Mouse (Mus musculus) liver, embryonic 14.5 days (tissue): ENCODE measurements around the gene Ptpn18. TPM values are rescaled to one million over a fixed set of nuclear protein-coding genes. Genes with fewer than 3 reads are reported as not detected.
A peak's percentile ranks its signal among the peaks of the same experiment; 100 is the strongest.

Experiments used
- ATAC-seq: fragments of 200-750 bp; cut with Nextera tagmentation; 2 replicates; pipeline ENCODE4 v1.8.0; 2017; ENCODE audit warnings: moderate number of reproducible peaks, mild to moderate bottlenecking, moderate library complexity; ENCODE audit not compliant: insufficient read depth
- DNase-seq, 3 experiments: peaks; one replicate each; pipeline ENCODE4 v3.0.0-alpha.2; 2012 to 2013; ENCODE audit warnings: low read depth in 3 of 3, low spot score in 3 of 3
- H3K27ac ChIP-seq: fragments of 300-500 bp; sonication (generic); 2 replicates; pipeline ENCODE4 v1.5.1; 2014; ENCODE audit warnings: moderate library complexity, mild to moderate bottlenecking, control low read depth, inconsistent platforms
- H3K27me3 ChIP-seq: fragments of 300-500 bp; sonication (generic); 2 replicates; pipeline ENCODE4 v1.6.1; 2014; ENCODE audit warnings: mild to moderate bottlenecking, low read length, moderate library complexity; ENCODE audit not compliant: control insufficient read depth, insufficient read depth
- H3K36me3 ChIP-seq: fragments of 300-500 bp; sonication (generic); replicated peaks from 2 replicates; pipeline ENCODE4 v1.6.1; 2014; ENCODE audit warnings: low read depth; ENCODE audit not compliant: control insufficient read depth, insufficient read depth
- H3K4me1 ChIP-seq, 2 experiments: fragments of 200-500 bp in 1 of 2; fragments of 300-500 bp in 1 of 2; sonication (generic) in 1 of 2; replicated peaks; 2 replicates each; pipeline ENCODE4 v1.6.1; 2012 to 2014; ENCODE audit warnings: antibody characterized with exemption in 1 of 2, inconsistent platforms in 1 of 2, low read length in 1 of 2; ENCODE audit not compliant: control insufficient read depth in 2 of 2, insufficient read depth in 2 of 2
- H3K4me2 ChIP-seq: fragments of 300-500 bp; sonication (generic); 2 replicates; pipeline ENCODE4 v1.6.1; 2014; ENCODE audit warnings: low read depth, mild to moderate bottlenecking, control low read depth, moderate library complexity
- H3K4me3 ChIP-seq, 2 experiments: fragments of 200-500 bp in 1 of 2; fragments of 300-500 bp in 1 of 2; sonication (generic) in 1 of 2; 2 replicates each; pipeline ENCODE4 v1.5.1; 2012 to 2014; ENCODE audit warnings: low read depth in 2 of 2, low read length in 2 of 2, mild to moderate bottlenecking in 2 of 2, control low read depth in 1 of 2, inconsistent platforms in 1 of 2, moderate library complexity in 1 of 2; ENCODE audit not compliant: insufficient read depth in 1 of 2
- H3K9ac ChIP-seq: fragments of 300-500 bp; sonication (generic); replicated peaks from 2 replicates; pipeline ENCODE4 v1.6.1; 2014; ENCODE audit warnings: mild to moderate bottlenecking, control low read depth, moderate library complexity
- H3K9me3 ChIP-seq: fragments of 300-500 bp; sonication (generic); 2 replicates; pipeline ENCODE4 v1.6.1; 2016; ENCODE audit warnings: low read length, mixed read lengths; ENCODE audit not compliant: control insufficient read depth
- CTCF ChIP-seq: IDR thresholded peaks from 2 replicates; pipeline ENCODE4 v1.5.1; 2016; ENCODE audit warnings: antibody characterized with exemption, low read depth, control low read depth
- EP300 ChIP-seq: IDR thresholded peaks from 2 replicates; pipeline ENCODE4 v1.6.1; 2016; ENCODE audit warnings: antibody characterized with exemption, low read depth
- WGBS: fragments of 180-500 bp; shearing (Covaris S2); extraction: QIAGEN DNeasy Blood & Tissue Kit; methylation state at CpG from one replicate; pipeline ENCODE4 v1.1.7; 2014; ENCODE audit not compliant: insufficient replicate concordance; 5-methylcytosine and 5-hydroxymethylcytosine counted together
- polyA plus RNA-seq, 2 experiments: library from polyadenylated mRNA; depleted of rRNA in 1 of 2; stranded (reverse) in 1 of 2; unstranded in 1 of 2; fragments of >200 nt; fragmentation: Nextera tagmentation in 1 of 2; extraction: Ambion mirVana in 1 of 2; gene quantifications; 2 replicates each; pipeline versions ENCODE4 v1.2.1 to v1.2.3; 2012 to 2014

The Ptpn18 gene
- polyA plus RNA-seq, 2 experiments: 23.8 to 26.4 TPM

DNA sequence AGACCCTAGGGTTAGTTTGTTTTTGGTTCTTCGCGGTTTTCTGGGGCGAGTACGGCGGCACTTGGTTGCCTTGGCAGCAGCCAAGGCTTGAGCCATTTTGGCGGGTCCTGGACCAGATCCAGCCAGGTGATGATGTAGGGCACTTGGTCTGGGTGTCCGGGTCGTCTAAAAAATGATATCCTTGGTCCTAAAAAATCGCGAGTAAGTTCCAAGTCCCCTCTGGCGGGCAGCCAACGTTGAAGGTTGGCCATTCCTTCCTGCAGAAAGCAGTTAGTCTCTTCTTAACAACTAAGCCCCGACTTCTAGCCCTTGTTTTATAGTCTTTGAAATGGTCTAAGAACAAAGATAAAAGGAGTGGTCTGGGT lies 27.2 kb upstream of the Ptpn18 start:
- H3K36me3 ChIP-seq: no peaks in the 10 kb centered on the region
- H3K4me3 ChIP-seq: peak overlapping the region; percentile 54 to 75; a peak in 3 of 4 replicates
- no peak overlapping the region for H3K27ac ChIP-seq
- no peak overlapping the region for H3K9ac ChIP-seq
- peak overlapping the region; percentile 87 for H3K4me2 ChIP-seq
- TF ChIP-seq CTCF: no peak
- TF ChIP-seq EP300: no peak
- H3K27me3 ChIP-seq: no peaks in the 10 kb centered on the region
- H3K4me1 ChIP-seq: peaks cover 0 to 4% of the 10 kb centered on the region in 2 experiments; a peak in 1 of 4 replicates
- H3K9me3 ChIP-seq: peaks cover 7% of the 10 kb centered on the region
- ATAC-seq (no peak), DNase-seq (no peak)
- WGBS: 64% methylated on average over 13 of the region's 13 CpGs

DNA sequence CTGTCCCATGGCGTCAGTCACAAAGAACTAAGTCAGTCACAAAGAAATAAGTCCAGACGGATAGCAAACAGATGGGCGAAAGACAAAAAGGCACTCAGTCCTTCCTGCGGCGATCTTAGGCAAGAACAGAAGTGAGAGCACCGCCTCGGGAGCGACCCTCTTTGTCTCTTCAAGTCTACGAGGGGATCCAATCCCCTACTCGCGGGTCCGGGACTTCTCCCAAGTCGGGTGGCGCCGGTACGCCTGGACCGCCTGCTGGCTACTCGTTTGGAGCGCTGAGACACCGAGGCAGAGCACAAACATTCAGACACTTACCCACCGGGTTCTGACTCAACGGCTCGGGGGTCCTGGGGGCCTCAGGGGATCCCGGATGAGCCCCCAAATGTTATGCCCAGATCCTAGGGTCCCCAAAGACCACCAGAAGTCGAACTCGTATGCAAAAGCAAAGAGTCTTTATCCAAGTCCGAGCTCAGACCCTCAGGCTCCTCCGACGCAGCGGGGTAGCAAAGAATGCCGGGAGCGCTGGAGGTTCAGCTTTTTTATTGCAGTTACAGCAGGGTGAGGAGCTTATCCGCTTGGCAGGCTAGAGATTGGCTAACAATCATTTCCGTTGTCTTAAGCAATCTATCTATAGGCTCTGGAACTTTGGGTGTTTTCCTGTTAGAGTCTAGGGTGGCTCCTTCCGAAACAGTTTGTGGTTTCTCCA lies 26.6 kb upstream of the Ptpn18 start:
- H3K36me3 ChIP-seq: no peaks in the 10 kb centered on the region
- H3K27me3 ChIP-seq: no peaks in the 10 kb centered on the region
- peak overlapping the region; percentile 38 for H3K9ac ChIP-seq
- DNase-seq (peak in 1 of 3 experiments; percentile 52), ATAC-seq (peak; percentile 23; the same call in 1 of the 2 replicates)
- peak overlapping the region; percentile 87 for H3K4me2 ChIP-seq
- no peak for TF ChIP-seq CTCF
- no peak for TF ChIP-seq EP300
- peaks cover 0 to 4% of the 10 kb centered on the region in 2 experiments; a peak in 1 of 4 replicates for H3K4me1 ChIP-seq
- H3K9me3 ChIP-seq: peaks cover 7% of the 10 kb centered on the region
- no peak overlapping the region for H3K27ac ChIP-seq
- WGBS: 23% methylated on average over 35 of the region's 35 CpGs
- H3K4me3 ChIP-seq: peak overlapping the region; percentile 54 to 75

DNA sequence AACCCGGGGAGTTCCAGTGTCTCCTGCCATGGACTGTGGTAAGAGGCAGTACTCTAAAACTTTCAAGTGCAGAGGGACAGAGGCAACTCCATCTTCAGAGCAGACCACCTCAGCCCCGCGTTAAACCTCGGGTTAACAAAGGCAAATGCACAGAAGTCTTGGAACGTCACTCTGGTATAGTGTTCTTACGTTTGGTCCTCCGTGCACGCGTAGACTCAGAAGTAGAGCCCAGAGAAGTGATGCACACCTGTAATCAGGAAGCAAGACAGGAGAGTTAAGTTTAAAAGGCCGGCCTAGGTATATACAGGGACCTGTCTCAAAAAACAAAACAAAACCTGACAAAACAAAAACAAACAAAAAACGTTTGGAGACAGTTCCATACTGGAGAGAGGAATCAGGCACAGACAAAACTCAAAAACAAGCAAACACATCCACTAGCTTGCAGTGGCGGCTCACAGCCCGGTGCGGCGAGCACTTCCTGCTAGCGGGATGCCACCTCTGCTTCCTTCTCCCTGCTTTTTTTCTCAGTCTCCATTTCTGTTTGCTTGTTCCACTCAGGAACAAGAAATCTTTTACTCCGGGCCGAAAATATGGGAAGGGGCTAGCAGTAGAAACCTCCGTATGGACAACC lies 25.6 kb upstream of the Ptpn18 start:
- Histone ChIP-seq H3K27me3 (no peaks in the 10 kb centered on the region), H3K4me2 (peak overlapping the region; percentile 87), H3K36me3 (no peaks in the 10 kb centered on the region), H3K27ac (no peak overlapping the region), H3K9ac (peak overlapping the region; percentile 71), H3K9me3 (peaks cover 7% of the 10 kb centered on the region), H3K4me1 (peaks cover 3 to 7% of the 10 kb centered on the region in 2 experiments), H3K4me3 (peak overlapping the region; percentile 75 to 94)
- ATAC-seq (peak; percentile 16; the same call in 1 of the 2 replicates), DNase-seq (no peak)
- TF ChIP-seq EP300: no peak
- no peak for TF ChIP-seq CTCF
- WGBS: 12% methylated on average over 19 of the region's 19 CpGs

DNA sequence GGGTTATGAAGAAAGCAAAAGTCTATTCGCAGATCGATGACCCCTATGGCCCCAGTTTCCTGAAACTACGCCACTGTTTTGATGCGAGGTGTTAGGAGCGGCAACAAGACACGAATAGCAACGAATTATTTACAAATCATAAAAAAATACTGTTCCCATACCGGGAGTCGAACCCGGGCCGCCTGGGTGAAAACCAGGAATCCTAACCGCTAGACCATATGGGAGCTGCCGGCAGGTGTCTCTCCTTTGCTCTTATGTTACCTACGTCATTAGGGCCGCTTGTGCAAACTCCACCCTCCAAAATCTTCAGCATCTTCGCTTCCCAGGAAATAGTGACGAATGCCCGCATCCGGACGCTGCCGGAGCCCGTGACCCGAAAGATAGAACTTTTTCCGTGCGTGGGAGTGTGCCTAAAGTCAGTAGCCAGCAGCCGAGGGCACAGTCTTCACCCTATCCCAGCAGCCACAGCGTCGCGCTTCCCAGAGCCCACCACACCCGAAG lies 24.9 kb upstream of the Ptpn18 start:
- Histone ChIP-seq H3K9me3 (peaks cover 7% of the 10 kb centered on the region), H3K4me2 (peak overlapping the region; percentile 87), H3K36me3 (no peaks in the 10 kb centered on the region), H3K4me3 (peak overlapping the region; percentile 75 to 94), H3K4me1 (peaks cover 3 to 7% of the 10 kb centered on the region in 2 experiments), H3K27ac (no peak overlapping the region), H3K27me3 (no peaks in the 10 kb centered on the region), H3K9ac (peak overlapping the region; percentile 71)
- ATAC-seq (peak; percentile 27), DNase-seq (peak; percentile 73 to 79 (median 79))
- TF ChIP-seq EP300: no peak
- TF ChIP-seq CTCF: no peak
- WGBS: under 1% methylated on average over 30 of the region's 30 CpGs
